Mouse (Mus musculus): ENCODE measurements around the gene Ccdc188. TPM values are rescaled to one million over a fixed set of nuclear protein-coding genes. Genes with fewer than 3 reads are reported as not detected.

Ccdc188 gene
- polyA plus RNA-seq, 3 experiments from 2014 or later, result not detected

- ATAC-seq, result peak; percentile 26
These were observed 17.8 kb downstream of the Ccdc188 start for GRCm38 (mm10) chr16:18235389-18236065.

- no peak for ATAC-seq
These were observed 19.2 kb downstream of the Ccdc188 start for GRCm38 (mm10) chr16:18236676-18237501.

GRCm38 (mm10) chr16:18241581-18241980 lies 23.9 kb downstream of the Ccdc188 start:
- ATAC-seq, result no peak

- peak; percentile 9 for ATAC-seq
These were observed 30.1 kb downstream of the Ccdc188 start for GRCm38 (mm10) chr16:18247521-18248399.

GRCm38 (mm10) chr16:18248433-18249363 lies 31.0 kb downstream of the Ccdc188 start, which contains the start of the genes Trmt2a and Ranbp1:
Trmt2a (plus strand) TSS chr16:18248679.
Ranbp1 (minus strand) TSS chr16:18248732.
- peak; percentile 89 for ATAC-seq

GRCm38 (mm10) chr16:18249364-18249967 lies 31.8 kb downstream of the Ccdc188 start:
- peak; percentile 6 for ATAC-seq

GRCm38 (mm10) chr16:18250231-18250630 lies 32.6 kb downstream of the Ccdc188 start:
- no peak for ATAC-seq

- no peak for ATAC-seq
These were observed 33.4 kb downstream of the Ccdc188 start for GRCm38 (mm10) chr16:18250828-18251790.

GRCm38 (mm10) chr16:18252736-18253135 lies 35.1 kb downstream of the Ccdc188 start:
- no peak for ATAC-seq

GRCm38 (mm10) chr16:18253866-18254265 lies 36.2 kb downstream of the Ccdc188 start:
- no peak for ATAC-seq

- ATAC-seq, result no peak
These were observed 40.5 kb downstream of the Ccdc188 start, which contains the start of gene Gm49776 for GRCm38 (mm10) chr16:18258221-18258620. Gm49776 (minus strand) TSS chr16:18258321.

GRCm38 (mm10) chr16:18265024-18265423 lies 47.3 kb downstream of the Ccdc188 start:
- ATAC-seq, result no peak

- ATAC-seq, result no peak
These were observed 50.5 kb downstream of the Ccdc188 start for GRCm38 (mm10) chr16:18268182-18268581.

Other genes with a start within 250 kb of the Ccdc188 start
- not detected for gene Vpreb2, start 237.5 kb upstream of the Ccdc188 start, polyA plus RNA-seq (2017; shearing (Covaris generic))
- 10 to 100 TPM; 11.5 to 19.1 (median 15.0) TPM for gene Dgcr6, start 165.0 kb upstream of the Ccdc188 start, polyA plus RNA-seq (2017; shearing (Covaris generic))
- gene Prodh, start 127.7 kb upstream of the Ccdc188 start, polyA plus RNA-seq (2017; shearing (Covaris generic)), result 1 to 10 TPM; 1.1 to 5.3 (median 4.2) TPM
- gene Rtn4r, start 90.2 kb upstream of the Ccdc188 start, polyA plus RNA-seq (2017; shearing (Covaris generic)), result not detected
- gene Zdhhc8, start 17.3 kb downstream of the Ccdc188 start, polyA plus RNA-seq (2017; shearing (Covaris generic)), result 1 to 10 TPM in 2 of 3 experiments, under 1 TPM in 1; 0.67 to 1.7 (median 1.5) TPM
- gene Trmt2a, start 30.8 kb downstream of the Ccdc188 start, polyA plus RNA-seq (2017; shearing (Covaris generic)), result 10 to 100 TPM; 31.1 to 45.8 (median 38.5) TPM
- 100 to 1,000 TPM; 141 to 268 (median 158) TPM for gene Ranbp1, start 30.9 kb downstream of the Ccdc188 start, polyA plus RNA-seq (2017; shearing (Covaris generic))
- gene Gm49776, start 40.4 kb downstream of the Ccdc188 start, polyA plus RNA-seq (2017; shearing (Covaris generic)), result not detected
- gene Dgcr8, start 71.4 kb downstream of the Ccdc188 start, polyA plus RNA-seq (2017; shearing (Covaris generic)), result 10 to 100 TPM; 16.6 to 29.7 (median 19.9) TPM
- 10 to 100 TPM; 48.6 to 81.2 (median 70.2) TPM for gene Tango2, start 130.2 kb downstream of the Ccdc188 start, polyA plus RNA-seq (2017; shearing (Covaris generic))
- 1 to 10 TPM in 1 of 3 experiments, under 1 TPM in 2; 0.52 to 1.0 (median 0.66) TPM for gene Arvcf, start 130.3 kb downstream of the Ccdc188 start, polyA plus RNA-seq (2017; shearing (Covaris generic))
- 10 to 100 TPM; 15.9 to 21.2 (median 20.4) TPM for gene Txnrd2, start 208.5 kb downstream of the Ccdc188 start, polyA plus RNA-seq (2017; shearing (Covaris generic))
- gene Comt, start 209.0 kb downstream of the Ccdc188 start, polyA plus RNA-seq (2017; shearing (Covaris generic)), result 10 to 100 TPM; 51.4 to 56.7 (median 52.3) TPM